Mouse (Mus musculus) MEL (cell line): ENCODE measurements at regions not wholly inside any gene's neighbourhood (a gene's known extent, or its start where the extent isn't known, plus 50 kb on each side); places are given as distances from the start of the nearest gene placed in this dataset.

ENCODE experiments used
- CTCF ChIP-seq, 3 experiments: IDR thresholded peaks in 2 of 3; conservative IDR thresholded peaks in 1 of 3; 2 replicates each; pipeline ENCODE4 v1.5.1; 2011 to 2012; ENCODE audit warnings: low read length in 3 of 3, low read depth in 2 of 3, mild to moderate bottlenecking in 2 of 3, improper control_type of control experiment in 1 of 3, inconsistent platforms in 1 of 3, mixed read lengths in 1 of 3, moderate library complexity in 1 of 3; ENCODE audit not compliant: control insufficient read depth in 1 of 3, insufficient read depth in 1 of 3, poor library complexity in 1 of 3, severe bottlenecking in 1 of 3
- E2F4 ChIP-seq: IDR thresholded peaks from 2 replicates; pipeline ENCODE4 v1.6.1; 2011; ENCODE audit warnings: low read depth, low read length, improper control_type of control experiment, borderline replicate concordance
- ELF1 ChIP-seq: IDR thresholded peaks from 2 replicates; pipeline ENCODE4 v1.6.1; 2014; ENCODE audit warnings: low read depth, mild to moderate bottlenecking, inconsistent platforms, low read length, improper control_type of control experiment, moderate library complexity
- ETS1 ChIP-seq: IDR thresholded peaks from 2 replicates; pipeline ENCODE4 v1.6.1; 2012; ENCODE audit warnings: low read depth, mild to moderate bottlenecking, inconsistent platforms, low read length, improper control_type of control experiment, moderate library complexity
- MAFK ChIP-seq: IDR thresholded peaks from 2 replicates; pipeline ENCODE4 v1.6.1; 2011; ENCODE audit warnings: low read depth, mild to moderate bottlenecking, low read length, improper control_type of control experiment, borderline replicate concordance
- MAZ ChIP-seq: IDR thresholded peaks from 2 replicates; pipeline ENCODE4 v1.6.1; 2012; ENCODE audit warnings: low read depth, mild to moderate bottlenecking, inconsistent platforms, low read length, improper control_type of control experiment
- POLR2AphosphoS2 ChIP-seq: IDR thresholded peaks from 2 replicates; pipeline ENCODE4 v1.6.1; 2011; ENCODE audit warnings: low read length, improper control_type of control experiment
- SIN3A ChIP-seq: IDR thresholded peaks from 2 replicates; pipeline ENCODE4 v1.6.1; 2012; ENCODE audit warnings: low read length, improper control_type of control experiment, inconsistent platforms

DNA sequence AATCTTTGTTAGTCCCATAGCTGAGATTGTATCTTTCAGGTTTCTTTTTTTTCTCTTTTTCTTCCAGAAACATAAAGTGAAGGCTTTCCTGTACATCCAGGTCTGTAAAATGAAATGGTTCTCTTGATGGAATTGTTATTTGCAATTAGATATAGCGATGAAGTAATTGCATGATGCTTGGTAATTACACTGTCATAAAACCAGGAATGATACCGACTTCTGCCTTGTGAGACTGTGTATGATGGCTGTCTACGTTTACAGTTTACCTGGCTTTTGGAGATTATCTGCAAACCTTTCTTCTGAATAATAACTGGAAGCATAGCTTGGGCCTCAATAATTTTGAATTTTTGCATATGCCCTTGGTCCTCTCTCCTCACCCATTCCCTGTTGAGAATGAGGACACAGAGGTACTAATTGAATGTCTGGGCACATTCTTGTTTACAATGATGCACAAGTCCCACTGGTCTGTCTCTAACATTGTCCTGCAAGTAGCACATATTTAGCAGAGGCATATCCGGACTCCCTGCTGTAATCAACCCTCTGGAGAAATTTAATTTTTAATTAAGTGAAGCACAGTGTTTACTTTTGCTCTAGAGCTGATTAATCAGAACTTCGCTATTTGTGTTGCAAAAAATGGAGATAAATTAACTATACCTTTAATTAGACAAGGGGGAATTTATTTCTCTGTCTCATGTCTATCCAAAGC, 244.1 kb downstream of the Grxcr1 start:
- no peak for TF ChIP-seq SIN3A
- no peak for TF ChIP-seq CTCF (IDR thresholded peaks at IDR 0.05 in 2 of 3, conservative IDR thresholded peaks at IDR 0.05 in 1 of 3; ENCODE audit: control insufficient read depth in 1 of 3, insufficient read depth in 1 of 3, low read depth in 2 of 3, low read length in 3 of 3, poor library complexity in 1 of 3, severe bottlenecking in 1 of 3)
- no peak for TF ChIP-seq ETS1
- TF ChIP-seq E2F4: no peak
- no peak for TF ChIP-seq ELF1
- TF ChIP-seq MAFK: no peak
- no peak for TF ChIP-seq MAZ
- no peak for TF ChIP-seq POLR2AphosphoS2
